Mouse (Mus musculus): ENCODE measurements around the gene Tank. TPM values are rescaled to one million over a fixed set of nuclear protein-coding genes. Genes with fewer than 3 reads are reported as not detected.

Gene Tank
- total RNA-seq, 2 experiments from 2014 or later = 76.2 to 76.6 TPM

Other genes starting within 250 kb of the Tank start
- gene Psmd14, start 133.1 kb downstream of the Tank start, total RNA-seq (2014; fragmentation: Nextera tagmentation) = 199 and 212 TPM in 2 replicates
- 214 and 241 TPM in 2 replicates for gene Psmd14, start 133.1 kb downstream of the Tank start, total RNA-seq (2017)
- 0.55 TPM in 1 of 2 replicates, not detected in the other for gene Tbr1, start 224.3 kb downstream of the Tank start, total RNA-seq (2014; fragmentation: Nextera tagmentation)
- 0.19 and 1.1 TPM in 2 replicates for gene Tbr1, start 224.3 kb downstream of the Tank start, total RNA-seq (2017)

Measured in megakaryocyte-erythroid progenitor cell, adult 5-6 weeks (primary cell).